In the genomic region with DNA sequence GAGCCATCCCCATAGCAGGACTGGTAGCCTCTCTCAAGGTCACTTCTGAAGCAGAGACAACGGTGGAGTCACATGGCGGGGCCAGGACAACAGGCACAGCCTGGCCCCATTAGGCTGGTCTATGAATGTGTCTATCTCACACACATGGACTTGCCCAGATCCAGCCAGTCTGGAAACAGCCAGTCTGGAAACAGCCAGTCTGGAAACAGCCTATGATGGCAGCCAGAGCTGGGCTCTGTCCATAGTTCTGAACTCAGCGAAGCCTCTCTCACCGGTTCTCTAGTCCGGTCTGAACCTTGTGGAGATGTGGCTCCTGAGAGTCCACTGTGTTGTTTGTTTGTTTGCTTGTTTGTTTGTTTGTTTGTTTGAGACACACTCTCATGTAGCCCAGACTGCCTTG, we compare ENCODE assay signal across 12 mouse cellular contexts. TPM values are rescaled to one million over a fixed set of nuclear protein-coding genes. Genes with fewer than 3 reads are reported as not detected.
A peak's percentile ranks its signal among the peaks of the same experiment; 100 is the strongest.
DNase-seq lines count a peak whose midpoint lies in the region; ATAC-seq and TF ChIP-seq lines count a peak whose summit lies in the region.
"Had no signal": no experiment of that assay in that cellular context is flagged by ENCODE, and none has a peak within 500 bp of the region (broad histone marks: within the 10 kb centered on the region; RNA-seq: fewer than 3 reads in every experiment).

No protein-coding gene starts in this region.

- ATAC-seq in forebrain, embryonic 14.5 days, result no peak
- ATAC-seq in forebrain, embryonic 16.5 days, result no peak
- no peak; the same call in 1 of the 2 replicates for ATAC-seq in embryonic facial prominence, embryonic 11.5 days (replicated peaks; ENCODE audit: insufficient number of reproducible peaks, low FRiP score, low TSS enrichment, low read depth)

- H3K27ac ChIP-seq in forebrain, embryonic 14.5 days (ENCODE audit: low read depth, low read length), result 0 out of 2 replicates have a peak overlapping the region, but pooled peaks have one; percentile 63
- H3K27ac ChIP-seq in forebrain, embryonic 16.5 days (ENCODE audit: low read length), result no peak overlapping the region; the same call in 1 of the 2 replicates
- H3K27ac ChIP-seq in ES-E14 (ENCODE audit: insufficient read depth, low read depth, low read length, poor library complexity, severe bottlenecking), result no peak overlapping the region
- H3K27ac ChIP-seq in embryonic facial prominence, embryonic 11.5 days (replicated peaks; ENCODE audit: low read depth, low read length), result no peak overlapping the region
- H3K27ac ChIP-seq: heart, embryonic 15.5 days; liver, embryonic 15.5 days had no signal

- no peaks in the 10 kb centered on the region for H3K9me3 ChIP-seq in forebrain, embryonic 14.5 days (replicated peaks; ENCODE audit: control insufficient read depth, low read length)
- H3K9me3 ChIP-seq in forebrain, embryonic 16.5 days (ENCODE audit: control insufficient read depth, low read length), result no peaks in the 10 kb centered on the region
- no peaks in the 10 kb centered on the region for H3K9me3 ChIP-seq in ES-E14 (ENCODE audit: control insufficient read depth, insufficient read depth, low read depth, low read length)
- H3K9me3 ChIP-seq in embryonic facial prominence, embryonic 11.5 days (replicated peaks; ENCODE audit: control insufficient read depth, low read length), result no peaks in the 10 kb centered on the region
- H3K9me3 ChIP-seq: heart, embryonic 15.5 days; liver, embryonic 15.5 days had no signal

- H3K4me1 ChIP-seq in forebrain, embryonic 14.5 days (ENCODE audit: control insufficient read depth, insufficient read depth, low read length), result peaks cover 11% of the 10 kb centered on the region; the same call in 1 of the 2 replicates
- peaks cover 22% of the 10 kb centered on the region for H3K4me1 ChIP-seq in forebrain, embryonic 16.5 days (replicated peaks; ENCODE audit: control insufficient read depth, insufficient read depth, low read length)
- H3K4me1 ChIP-seq in ES-E14 (ENCODE audit: control insufficient read depth in 2 of 2, insufficient read depth in 2 of 2, low read length in 2 of 2, poor library complexity in 1 of 2), result peaks cover 0 to 13% of the 10 kb centered on the region in 2 experiments; a peak in 1 of 4 replicates
- H3K4me1 ChIP-seq in embryonic facial prominence, embryonic 11.5 days (ENCODE audit: control insufficient read depth, insufficient read depth, low read length), result no peaks in the 10 kb centered on the region
- H3K4me1 ChIP-seq: heart, embryonic 15.5 days; liver, embryonic 15.5 days had no signal

- no peak overlapping the region for H3K4me3 ChIP-seq in forebrain, embryonic 14.5 days (ENCODE audit: low read depth, low read length)
- no peak overlapping the region for H3K4me3 ChIP-seq in forebrain, embryonic 16.5 days (replicated peaks; ENCODE audit: low read length)
- H3K4me3 ChIP-seq in ES-E14 (ENCODE audit: insufficient read depth in 1 of 2, low read depth in 1 of 2, low read length in 2 of 2, poor library complexity in 1 of 2, severe bottlenecking in 1 of 2), result no peak overlapping the region
- H3K4me3 ChIP-seq in embryonic facial prominence, embryonic 11.5 days (ENCODE audit: low read depth, low read length), result no peak overlapping the region
- H3K4me3 ChIP-seq: heart, embryonic 15.5 days; liver, embryonic 15.5 days had no signal

- 65% methylated on average over 5 of the region's 5 CpGs for WGBS in forebrain, embryonic 14.5 days
- 71% methylated on average over 5 of the region's 5 CpGs for WGBS in forebrain, embryonic 16.5 days
- WGBS in embryonic facial prominence, embryonic 11.5 days, result 46% methylated on average over 5 of the region's 5 CpGs

- no peaks in the 10 kb centered on the region for H3K36me3 ChIP-seq in forebrain, embryonic 14.5 days (ENCODE audit: control insufficient read depth, insufficient read depth, low read length)
- no peaks in the 10 kb centered on the region for H3K36me3 ChIP-seq in forebrain, embryonic 16.5 days (ENCODE audit: control insufficient read depth, insufficient read depth)
- no peaks in the 10 kb centered on the region for H3K36me3 ChIP-seq in ES-E14 (ENCODE audit: control insufficient read depth, insufficient read depth, low read length, poor library complexity, severe bottlenecking)
- H3K36me3 ChIP-seq in embryonic facial prominence, embryonic 11.5 days (replicated peaks; ENCODE audit: control insufficient read depth, insufficient read depth, low read depth, low read length), result no peaks in the 10 kb centered on the region
- H3K36me3 ChIP-seq: heart, embryonic 15.5 days; liver, embryonic 15.5 days had no signal

- H3K9ac ChIP-seq in forebrain, embryonic 14.5 days (ENCODE audit: low read length), result no peak overlapping the region
- H3K9ac ChIP-seq in forebrain, embryonic 16.5 days (replicated peaks; ENCODE audit: low read depth, low read length), result no peak overlapping the region
- no peak overlapping the region for H3K9ac ChIP-seq in ES-E14 (ENCODE audit: insufficient read depth, low read depth, low read length, poor library complexity, severe bottlenecking)
- no peak overlapping the region for H3K9ac ChIP-seq in embryonic facial prominence, embryonic 11.5 days (replicated peaks; ENCODE audit: low read length)
- H3K9ac ChIP-seq: heart, embryonic 15.5 days; liver, embryonic 15.5 days had no signal

- no peaks in the 10 kb centered on the region for H3K27me3 ChIP-seq in forebrain, embryonic 14.5 days (replicated peaks; ENCODE audit: control insufficient read depth, insufficient read depth, low read length)
- H3K27me3 ChIP-seq in forebrain, embryonic 16.5 days (replicated peaks; ENCODE audit: control insufficient read depth, insufficient read depth, low read length), result no peaks in the 10 kb centered on the region
- no peaks in the 10 kb centered on the region for H3K27me3 ChIP-seq in embryonic facial prominence, embryonic 11.5 days (ENCODE audit: control insufficient read depth, insufficient read depth, low read length)
- H3K27me3 ChIP-seq: heart, embryonic 15.5 days; liver, embryonic 15.5 days had no signal

- no peak for DNase-seq in forebrain, embryonic 14.5 days (ENCODE audit: low spot score)
- peak; percentile 69 for DNase-seq in ES-E14 (ENCODE audit: low read depth, low spot score)
- DNase-seq in embryonic facial prominence, embryonic 11.5 days (ENCODE audit: low spot score), result peak; percentile 74
- peak; percentile 73 to 77 for DNase-seq in kidney, postnatal 4 days
- no peak for DNase-seq in gastrocnemius, postnatal 10 days
- no peak for DNase-seq in right cerebral cortex, adult 2 months (ENCODE audit: low spot score in 2 of 2)
- DNase-seq in spleen, postnatal 4 days (ENCODE audit: low spot score in 2 of 2), result no peak
- DNase-seq: adrenal gland, adult 8-10 months; right cerebral cortex, adult 18-20 months had no signal

- no peak overlapping the region for H3K4me2 ChIP-seq in forebrain, embryonic 14.5 days (ENCODE audit: low read length)
- no peak overlapping the region for H3K4me2 ChIP-seq in forebrain, embryonic 16.5 days (ENCODE audit: low read length)
- no peak overlapping the region for H3K4me2 ChIP-seq in embryonic facial prominence, embryonic 11.5 days (ENCODE audit: low read depth, low read length)
- H3K4me2 ChIP-seq: heart, embryonic 15.5 days; liver, embryonic 15.5 days had no signal

- in situ Hi-C loops in ES-E14 (cut with MboI; ENCODE audit: low sequenced_read_pairs in 2 of 2, unreplicated experiment in 2 of 2), result loop anchor here in 1 of 2 experiments (10.0 kb wide), 1 partner anchor 125 kb away; no protein-coding TSS in a partner anchor

TF ChIP-seq in ES-E14, 5 proteins besides CTCF, POLR2A, EP300 and RAD21:
- TF ChIP-seq ZC3H11A (IDR thresholded peaks at IDR 0.05; ENCODE audit: borderline replicate concordance, low read depth, low read length) (no peak), HCFC1 (IDR thresholded peaks at IDR 0.05; ENCODE audit: borderline replicate concordance, insufficient read depth, low read length) (no peak), MAFK (IDR thresholded peaks at IDR 0.05; ENCODE audit: insufficient read depth, low read depth, low read length) (no peak), CHD2 (IDR thresholded peaks at IDR 0.05; ENCODE audit: low read depth, low read length) (no peak), ZNF384 (IDR thresholded peaks at IDR 0.05; ENCODE audit: low read depth, low read length) (no peak)
TF ChIP-seq in ES-E14: peak in this region for 0.

RNA-seq across cellular contexts. Expression of a gene that starts 23.4 kb away (rescaled TPM):
- 48.2 and 51.5 TPM in 2 replicates for polyA plus RNA-seq in forebrain, embryonic 14.5 days (2014; fragmentation: Nextera tagmentation; extraction: Ambion mirVana)
- 58.1 and 67.0 TPM in 2 replicates for polyA plus RNA-seq in forebrain, embryonic 16.5 days (2015; fragmentation: Nextera tagmentation; extraction: Ambion mirVana)
- total RNA-seq in ES-E14 (2012; rRNA removed), result 7.3 and 11.7 TPM in 2 replicates
- 15.9 and 19.1 TPM in 2 replicates for polyA plus RNA-seq in embryonic facial prominence, embryonic 11.5 days (2014; fragmentation: Nextera tagmentation; extraction: Ambion mirVana)
- 1 to 10 TPM; 7.9 to 9.5 TPM for total RNA-seq in gastrocnemius, postnatal 10 days (2021)

RNA-seq across cellular contexts. Expression of a gene that starts 31.3 kb away (rescaled TPM):
- 3.7 and 5.3 TPM in 2 replicates for polyA plus RNA-seq in forebrain, embryonic 14.5 days (2014; fragmentation: Nextera tagmentation; extraction: Ambion mirVana)
- 6.4 and 8.2 TPM in 2 replicates for polyA plus RNA-seq in forebrain, embryonic 16.5 days (2015; fragmentation: Nextera tagmentation; extraction: Ambion mirVana)
- 0.09 and 0.53 TPM in 2 replicates for total RNA-seq in ES-E14 (2012; rRNA removed)
- 0.28 TPM in 1 of 2 replicates, not detected in the other for polyA plus RNA-seq in embryonic facial prominence, embryonic 11.5 days (2014; fragmentation: Nextera tagmentation; extraction: Ambion mirVana)
- under 1 TPM; 0.20 to 0.23 TPM for total RNA-seq in gastrocnemius, postnatal 10 days (2021)
- polyA plus RNA-seq: liver, embryonic 15.5 days had no signal

RNA-seq across cellular contexts. Expression of a gene that starts 53.0 kb away (rescaled TPM):
- 1.1 and 1.4 TPM in 2 replicates for polyA plus RNA-seq in forebrain, embryonic 14.5 days (2014; fragmentation: Nextera tagmentation; extraction: Ambion mirVana)
- 1.3 and 1.4 TPM in 2 replicates for polyA plus RNA-seq in forebrain, embryonic 16.5 days (2015; fragmentation: Nextera tagmentation; extraction: Ambion mirVana)
- 3.8 and 5.0 TPM in 2 replicates for total RNA-seq in ES-E14 (2012; rRNA removed)
- 1.8 and 2.6 TPM in 2 replicates for polyA plus RNA-seq in embryonic facial prominence, embryonic 11.5 days (2014; fragmentation: Nextera tagmentation; extraction: Ambion mirVana)
- 10 to 100 TPM in 1 of 2 experiments, 1 to 10 TPM in 1; 9.3 to 11.3 TPM for total RNA-seq in gastrocnemius, postnatal 10 days (2021)

Comparison
In these comparisons a context has a peak if more than half of its experiments do, and no peak if none do; other contexts are left out.
1. DNase-seq: peak in ES-E14 (single experiment), embryonic facial prominence, embryonic 11.5 days (single experiment) and kidney, postnatal 4 days (2 of 2); none in forebrain, embryonic 14.5 days (single experiment), gastrocnemius, postnatal 10 days (single experiment), right cerebral cortex, adult 2 months (0 of 2) and spleen, postnatal 4 days (0 of 2).